Mouse (Mus musculus): ENCODE data around the gene Pcyox1.

- no peak for TF ChIP-seq CTCF (IDR thresholded peaks at IDR 0.05; ENCODE audit: control insufficient read depth, insufficient read depth, insufficient read length)
- TF ChIP-seq USF1 (IDR thresholded peaks at IDR 0.05; ENCODE audit: low read depth): no peak
- no peak for TF ChIP-seq MYOD1 (IDR thresholded peaks at IDR 0.05; ENCODE audit: control insufficient read depth, insufficient read length, low read depth)
- TF ChIP-seq CEBPB (IDR thresholded peaks at IDR 0.05; ENCODE audit: low read depth): no peak
Measured at GRCm38 (mm10) chr6:86370093-86370713, 26.8 kb downstream of the Pcyox1 start.
